Mouse (Mus musculus) testis, adult 2 months (tissue): ENCODE data around the gene Gm20219. TPM values are rescaled to one million over a fixed set of nuclear protein-coding genes. Genes with fewer than 3 reads are reported as not detected.
A peak's percentile ranks its signal among the peaks of the same experiment; 100 is the strongest.

ENCODE experiments used
- H3K27ac ChIP-seq: fragments of 200-500 bp; 2 replicates; pipeline ENCODE4 v1.5.1; 2012; ENCODE audit warnings: low read depth, low read length; ENCODE audit not compliant: control insufficient read depth, insufficient read depth
- H3K27me3 ChIP-seq: fragments of 200-500 bp; 2 replicates; pipeline ENCODE4 v1.6.1; 2012; ENCODE audit warnings: mild to moderate bottlenecking, low read length, moderate library complexity; ENCODE audit not compliant: control insufficient read depth, insufficient read depth
- H3K36me3 ChIP-seq: fragments of 200-500 bp; 2 replicates; pipeline ENCODE4 v1.6.1; 2012; ENCODE audit warnings: mild to moderate bottlenecking, low read length; ENCODE audit not compliant: control insufficient read depth, insufficient read depth
- H3K4me1 ChIP-seq: fragments of 200-500 bp; 2 replicates; pipeline ENCODE4 v1.6.1; 2012; ENCODE audit warnings: low read length; ENCODE audit not compliant: control insufficient read depth, insufficient read depth
- H3K4me3 ChIP-seq: fragments of 200-500 bp; 2 replicates; pipeline ENCODE4 v1.5.1; 2012; ENCODE audit warnings: low read depth, mild to moderate bottlenecking, low read length, moderate library complexity, mixed read lengths; ENCODE audit not compliant: control insufficient read depth
- CTCF ChIP-seq: fragments of 200-500 bp; IDR thresholded peaks from 2 replicates; pipeline ENCODE4 v1.5.1; 2012; ENCODE audit warnings: low read depth, mild to moderate bottlenecking, inconsistent platforms, low read length, moderate library complexity; ENCODE audit not compliant: control insufficient read depth, insufficient read depth, insufficient replicate concordance
- POLR2A ChIP-seq: fragments of 200-500 bp; IDR thresholded peaks from 2 replicates; pipeline ENCODE4 v1.6.1; 2012; ENCODE audit warnings: low read depth, mild to moderate bottlenecking, inconsistent platforms, low read length, moderate library complexity; ENCODE audit not compliant: control insufficient read depth
- polyA plus RNA-seq: library from polyadenylated mRNA; depleted of rRNA; stranded (reverse); fragments of >200 nt; gene quantifications from 2 replicates; pipeline ENCODE4 v1.2.3, GENCODE M21; 2012

Gene Gm20219
- polyA plus RNA-seq, 1 experiment = 2.0 TPM

DNA sequence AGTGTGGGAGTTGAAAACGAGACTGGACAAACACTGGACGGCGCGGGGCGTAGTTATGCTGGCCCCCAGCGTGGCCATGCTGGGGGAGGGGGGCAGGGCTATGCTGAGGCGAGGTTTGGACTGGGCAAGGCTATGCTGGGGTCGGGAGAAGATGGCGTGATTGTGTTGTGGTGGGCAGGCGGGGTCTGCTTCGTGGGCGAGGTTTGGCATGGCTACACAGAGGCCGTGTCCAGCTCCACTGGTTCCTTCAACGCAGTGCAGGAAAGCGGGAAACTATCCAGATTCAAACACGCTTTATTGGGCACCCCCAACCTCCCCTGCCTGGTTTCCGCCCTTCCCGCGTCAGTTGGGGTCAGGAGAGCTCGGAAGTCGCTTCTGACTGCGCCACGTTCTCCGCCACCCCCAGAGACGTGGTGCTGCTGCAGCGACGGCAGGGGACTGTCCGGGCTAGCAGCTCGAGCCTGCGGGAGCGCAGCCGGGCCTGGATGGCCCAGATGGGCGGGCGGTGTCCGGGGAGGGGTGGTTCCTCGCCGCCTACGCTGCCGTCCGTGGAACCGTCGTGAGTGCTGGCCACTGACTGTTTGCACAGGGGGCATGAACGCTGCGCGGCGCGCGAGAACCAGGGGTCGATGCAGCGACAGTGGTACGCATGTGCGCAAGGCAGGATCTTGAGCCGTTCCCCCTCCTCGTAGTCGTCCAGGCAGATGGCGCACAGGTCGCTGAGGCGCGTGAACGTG is 43.0 kb downstream of the Gm20219 start:
- Histone ChIP-seq H3K4me1 (peaks cover 27% of the 10 kb centered on the region), H3K27ac (no peak overlapping the region), H3K27me3 (peaks cover 5% of the 10 kb centered on the region; the same call in 1 of the 2 replicates), H3K36me3 (no peaks in the 10 kb centered on the region), H3K4me3 (peak overlapping the region; percentile 85)
- peak; percentile 34; the same call in 1 of the 2 replicates for TF ChIP-seq POLR2A
- no peak; the same call in 1 of the 2 replicates for TF ChIP-seq CTCF

DNA sequence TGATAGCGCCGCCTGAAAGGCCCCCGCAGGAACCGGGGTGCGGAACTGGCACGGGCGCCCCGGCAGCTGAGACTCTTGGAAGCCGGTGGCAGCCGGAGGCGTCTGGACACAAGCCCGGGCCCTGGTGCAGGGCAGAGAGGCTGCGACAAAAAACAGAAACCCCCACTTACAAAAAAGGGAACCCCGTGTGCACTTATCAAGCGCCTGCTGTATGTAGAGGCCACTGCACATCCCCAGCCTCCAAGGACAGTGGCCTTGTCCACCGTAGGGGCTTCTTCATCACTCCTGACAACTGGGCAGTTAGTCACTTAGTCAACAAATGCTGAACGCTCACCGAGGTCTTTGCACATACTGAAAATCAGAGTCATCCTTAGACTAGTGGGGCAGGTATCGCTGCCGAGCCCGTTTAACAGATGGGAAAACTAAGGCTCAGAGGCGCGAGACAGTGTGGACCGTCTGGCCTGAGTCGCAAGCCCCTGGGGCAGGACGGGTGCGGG is 43.7 kb downstream of the Gm20219 start:
- no peak overlapping the region for H3K27ac ChIP-seq
- H3K36me3 ChIP-seq = no peaks in the 10 kb centered on the region
- H3K4me1 ChIP-seq = peaks cover 27% of the 10 kb centered on the region
- TF ChIP-seq POLR2A = no peak
- TF ChIP-seq CTCF = no peak
- H3K4me3 ChIP-seq = peak overlapping the region; percentile 85
- peaks cover 5% of the 10 kb centered on the region; the same call in 1 of the 2 replicates for H3K27me3 ChIP-seq

DNA sequence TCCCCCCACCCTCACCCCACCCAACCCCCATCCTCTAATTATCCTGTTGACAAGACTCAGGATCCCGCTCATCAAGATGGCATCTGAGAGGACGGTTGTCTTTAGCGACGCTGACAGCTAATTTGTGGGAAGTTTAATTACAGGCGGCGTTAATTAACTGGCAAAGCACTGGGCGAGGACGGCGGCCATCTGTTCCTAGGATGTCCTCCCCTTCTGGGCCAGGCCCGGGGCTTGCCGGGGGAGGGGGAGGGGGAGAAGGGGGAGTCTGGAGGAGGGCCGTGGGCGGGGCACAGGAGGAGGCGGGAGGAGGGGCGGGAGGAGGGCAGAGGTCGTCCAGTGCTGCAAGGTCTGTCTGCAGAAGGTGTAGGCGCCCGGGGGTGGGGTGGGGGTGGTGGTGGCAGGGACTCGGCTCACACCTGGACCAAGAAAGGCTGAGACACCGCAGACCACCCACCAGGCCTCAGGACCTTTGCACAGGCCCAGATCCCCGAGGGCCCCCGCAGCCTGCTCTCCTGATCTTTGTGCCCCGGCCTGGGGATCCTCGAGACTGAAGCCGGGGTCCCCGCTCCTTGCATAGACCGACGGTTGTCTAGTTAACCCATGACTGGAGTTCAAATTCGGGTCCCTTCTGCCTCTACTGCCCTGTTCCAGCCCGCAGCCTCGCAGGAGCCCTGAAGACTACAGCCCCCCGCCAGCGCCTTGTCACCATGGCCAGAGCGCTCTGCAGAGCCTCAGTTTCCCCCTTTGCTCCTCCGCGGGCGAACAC is 44.3 kb downstream of the Gm20219 start:
- Histone ChIP-seq H3K27me3 (peaks cover 5% of the 10 kb centered on the region; the same call in 1 of the 2 replicates), H3K36me3 (no peaks in the 10 kb centered on the region)

DNA sequence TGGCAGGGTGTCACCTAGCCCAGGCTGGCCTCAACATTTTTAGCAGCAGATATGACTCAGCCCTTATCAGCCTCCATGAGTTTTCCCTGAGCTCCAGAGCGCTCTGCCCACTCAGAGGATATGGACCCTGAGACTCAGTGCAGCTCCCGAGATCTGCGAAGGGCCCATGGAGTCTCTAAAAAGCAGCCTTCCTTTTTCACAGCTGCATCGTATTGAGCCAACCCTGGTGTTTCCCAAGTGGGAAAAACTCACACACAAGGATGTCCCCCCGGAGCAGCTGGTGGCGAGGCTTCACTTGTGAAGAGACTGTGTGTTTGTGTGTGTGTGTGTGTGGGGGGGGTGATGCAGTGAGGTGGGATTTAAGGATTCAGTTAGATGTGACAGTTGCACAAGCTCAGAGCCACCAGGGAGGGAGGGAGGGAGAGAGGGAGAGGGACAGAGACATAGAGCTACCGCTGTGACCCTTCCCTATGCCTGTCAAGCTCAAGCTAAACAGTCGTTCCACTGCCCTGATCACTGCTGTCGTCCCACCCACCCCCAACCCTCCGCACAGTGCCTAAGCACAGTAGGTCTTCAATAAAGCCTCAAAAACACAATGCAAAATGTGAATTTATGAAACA is 45.1 kb downstream of the Gm20219 start:
- Histone ChIP-seq H3K4me1 (peaks cover 27% of the 10 kb centered on the region), H3K27me3 (peaks cover 5% of the 10 kb centered on the region; the same call in 1 of the 2 replicates), H3K27ac (no peak overlapping the region), H3K4me3 (peak overlapping the region; percentile 47), H3K36me3 (no peaks in the 10 kb centered on the region)
- no peak for TF ChIP-seq POLR2A
- no peak for TF ChIP-seq CTCF

More for the DNA sequence above, 44.3 kb downstream of the Gm20219 start:
- Histone ChIP-seq H3K4me3 (peak overlapping the region; percentile 85), H3K27ac (no peak overlapping the region), H3K4me1 (peaks cover 27% of the 10 kb centered on the region)
- TF ChIP-seq CTCF (no peak), POLR2A (no peak)

DNA sequence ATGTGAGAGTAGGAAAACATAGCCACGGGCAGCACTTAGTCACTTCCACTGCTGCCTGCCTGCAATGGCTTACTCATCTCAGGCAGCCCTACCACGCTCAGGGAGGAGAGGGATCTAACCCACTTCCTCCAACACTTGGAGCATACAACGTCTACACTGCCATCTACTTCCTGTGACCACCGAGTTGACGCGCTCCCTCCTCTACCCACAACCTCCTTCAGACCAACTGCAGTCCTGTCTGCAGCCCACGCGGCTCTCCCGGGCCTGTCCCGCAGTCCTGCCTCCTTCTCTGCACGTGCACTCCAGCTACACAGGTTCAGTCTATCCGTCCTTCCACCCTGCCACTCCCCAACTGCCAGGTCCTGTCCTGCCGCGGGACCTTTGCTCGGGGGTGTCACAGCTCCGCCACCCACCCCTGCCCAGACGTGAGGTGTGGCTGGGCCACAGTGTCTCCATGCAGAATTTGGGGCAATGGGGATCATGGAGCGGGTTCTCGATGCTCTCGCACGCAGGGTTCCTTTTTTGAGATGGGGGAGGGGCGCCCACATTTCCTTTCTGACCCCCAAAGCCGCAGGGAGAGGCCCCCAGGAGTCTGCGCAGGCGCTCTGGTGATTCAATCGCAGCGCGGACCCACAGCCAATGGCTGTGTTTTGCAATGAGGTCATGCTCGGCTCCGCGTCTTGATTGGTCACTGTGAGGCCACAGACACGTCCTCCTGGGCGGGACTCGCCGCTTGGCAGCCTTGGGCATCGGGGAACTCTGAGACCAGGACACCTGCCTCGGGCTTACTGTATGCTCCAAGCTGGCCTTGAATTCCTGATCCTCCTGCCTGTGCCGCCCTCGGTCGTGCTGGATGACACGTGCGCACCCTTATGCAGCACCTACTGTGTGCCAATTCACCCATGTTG is 46.8 kb downstream of the Gm20219 start:
- H3K4me3 ChIP-seq = peak overlapping the region; percentile 70
- H3K27ac ChIP-seq = no peak overlapping the region
- H3K27me3 ChIP-seq = peaks cover 5% of the 10 kb centered on the region; the same call in 1 of the 2 replicates
- no peaks in the 10 kb centered on the region for H3K36me3 ChIP-seq
- peaks cover 27% of the 10 kb centered on the region for H3K4me1 ChIP-seq
- peak; percentile 75; the same call in 1 of the 2 replicates for TF ChIP-seq POLR2A
- TF ChIP-seq CTCF = no peak

DNA sequence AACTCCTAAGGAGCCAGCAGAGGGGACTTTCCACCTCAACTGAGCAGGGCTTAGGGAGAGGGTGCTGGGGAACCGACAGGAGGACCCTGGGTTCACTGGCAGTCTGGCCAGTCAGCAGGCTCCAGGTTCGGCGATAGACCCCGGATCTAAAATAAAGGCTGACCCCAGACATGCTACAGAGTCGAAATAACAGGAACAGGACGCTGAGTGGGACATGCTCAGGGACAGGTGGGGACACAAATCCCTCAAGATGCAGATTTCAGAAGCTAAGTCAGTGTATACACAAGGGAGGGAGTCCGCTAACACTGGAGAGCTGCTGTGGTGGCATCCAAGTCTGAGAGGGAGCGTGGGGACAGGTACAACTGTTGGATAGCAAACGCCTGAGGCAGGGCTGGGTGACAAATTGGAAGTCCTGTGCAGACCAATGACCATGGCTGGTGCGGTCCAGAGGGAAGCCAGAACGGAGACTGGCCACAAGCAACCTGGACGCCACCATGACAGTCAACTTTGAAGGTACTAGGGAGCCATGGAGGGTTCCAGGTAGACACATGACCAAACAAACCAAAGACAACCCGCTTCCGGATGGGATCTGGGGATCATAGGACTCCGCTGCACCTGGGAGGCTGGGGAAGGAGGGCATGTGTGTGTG is 47.6 kb downstream of the Gm20219 start:
- H3K4me1 ChIP-seq = peaks cover 20% of the 10 kb centered on the region
- H3K36me3 ChIP-seq = no peaks in the 10 kb centered on the region
- no peak for TF ChIP-seq POLR2A
- no peak for TF ChIP-seq CTCF
- H3K27me3 ChIP-seq = peaks cover 3% of the 10 kb centered on the region; the same call in 1 of the 2 replicates
- peak overlapping the region; percentile 70 for H3K4me3 ChIP-seq
- H3K27ac ChIP-seq = no peak overlapping the region
